Comparison of ENCODE assay signal across 8 mouse cellular contexts in genomic region chr5:64298331-64299036, GRCm38 (mm10).
DNase-seq lines count a peak whose midpoint lies in the region; ATAC-seq and TF ChIP-seq lines count a peak whose summit lies in the region.

No protein-coding gene starts in this region.

- WGBS in forebrain, embryonic 10.5 days = 68% methylated on average over 20 of the region's 20 CpGs
- 50% methylated on average over 20 of the region's 20 CpGs for WGBS in forebrain, embryonic 15.5 days
- WGBS in embryonic facial prominence, embryonic 12.5 days = 47% methylated on average over 20 of the region's 20 CpGs
- 55% methylated on average over 20 of the region's 20 CpGs for WGBS in hindbrain, embryonic 11.5 days
- WGBS in liver, embryonic 12.5 days (ENCODE audit: insufficient replicate concordance) = 62% methylated on average over 20 of the region's 20 CpGs

- TF ChIP-seq POLR2A in myocyte (IDR thresholded peaks at IDR 0.05; ENCODE audit: insufficient read length, low read depth) = no peak

- no peak overlapping the region for H3K9ac ChIP-seq in forebrain, embryonic 15.5 days (replicated peaks)
- H3K9ac ChIP-seq in embryonic facial prominence, embryonic 12.5 days = no peak overlapping the region
- no peak overlapping the region for H3K9ac ChIP-seq in hindbrain, embryonic 11.5 days (ENCODE audit: low read depth, low read length)
- no peak overlapping the region for H3K9ac ChIP-seq in liver, embryonic 12.5 days

- H3K4me1 ChIP-seq in forebrain, embryonic 10.5 days = peaks cover 48% of the 10 kb centered on the region
- H3K4me1 ChIP-seq in forebrain, embryonic 15.5 days = peaks cover 7% of the 10 kb centered on the region; the same call in 1 of the 2 replicates
- H3K4me1 ChIP-seq in embryonic facial prominence, embryonic 12.5 days = peaks cover 28% of the 10 kb centered on the region
- peaks cover 16% of the 10 kb centered on the region; the same call in 1 of the 2 replicates for H3K4me1 ChIP-seq in hindbrain, embryonic 11.5 days (replicated peaks; ENCODE audit: control insufficient read depth, insufficient read depth, low read length)
- peaks cover 13% of the 10 kb centered on the region for H3K4me1 ChIP-seq in liver, embryonic 12.5 days

- no peak overlapping the region; the same call in 1 of the 2 replicates for H3K4me2 ChIP-seq in forebrain, embryonic 15.5 days (replicated peaks)
- H3K4me2 ChIP-seq in embryonic facial prominence, embryonic 12.5 days (replicated peaks) = no peak overlapping the region
- H3K4me2 ChIP-seq in hindbrain, embryonic 11.5 days (replicated peaks; ENCODE audit: low read depth, low read length) = no peak overlapping the region; the same call in 1 of the 2 replicates
- no peak overlapping the region for H3K4me2 ChIP-seq in liver, embryonic 12.5 days
- H3K4me2 ChIP-seq in myocyte (ENCODE audit: low read depth) = peak overlapping the region; percentile 63

- H3K27ac ChIP-seq in forebrain, embryonic 10.5 days = peak overlapping the region; percentile 58
- no peak overlapping the region for H3K27ac ChIP-seq in forebrain, embryonic 15.5 days (replicated peaks)
- H3K27ac ChIP-seq in embryonic facial prominence, embryonic 12.5 days = 0 out of 2 replicates have a peak overlapping the region, but pooled peaks have one; percentile 38
- 0 out of 2 replicates have a peak overlapping the region, but pooled peaks have one; percentile 30 for H3K27ac ChIP-seq in hindbrain, embryonic 11.5 days (ENCODE audit: low read depth, low read length)
- H3K27ac ChIP-seq in liver, embryonic 12.5 days = peak overlapping the region; percentile 59

- no peaks in the 10 kb centered on the region for H3K79me2 ChIP-seq in myocyte (ENCODE audit: control insufficient read depth, insufficient read depth)

- ATAC-seq in forebrain, embryonic 15.5 days (replicated peaks) = no peak
- no peak for ATAC-seq in embryonic facial prominence, embryonic 12.5 days (ENCODE audit: insufficient number of reproducible peaks, insufficient read depth, low FRiP score, low TSS enrichment)
- peak; percentile 72 for ATAC-seq in hindbrain, embryonic 11.5 days (ENCODE audit: low FRiP score)
- peak; percentile 55 for ATAC-seq in liver, embryonic 12.5 days

- no peaks in the 10 kb centered on the region for H3K27me3 ChIP-seq in forebrain, embryonic 10.5 days (ENCODE audit: poor library complexity, severe bottlenecking)
- H3K27me3 ChIP-seq in forebrain, embryonic 15.5 days = no peaks in the 10 kb centered on the region
- H3K27me3 ChIP-seq in embryonic facial prominence, embryonic 12.5 days = no peaks in the 10 kb centered on the region
- H3K27me3 ChIP-seq in hindbrain, embryonic 11.5 days (ENCODE audit: control insufficient read depth, insufficient read depth, low read length) = no peaks in the 10 kb centered on the region
- H3K27me3 ChIP-seq in liver, embryonic 12.5 days (replicated peaks) = no peaks in the 10 kb centered on the region
- H3K27me3 ChIP-seq in myocyte (ENCODE audit: control insufficient read depth, insufficient read depth, insufficient read length) = no peaks in the 10 kb centered on the region

- no peak overlapping the region for H3K4me3 ChIP-seq in forebrain, embryonic 10.5 days
- H3K4me3 ChIP-seq in forebrain, embryonic 15.5 days = no peak overlapping the region
- H3K4me3 ChIP-seq in embryonic facial prominence, embryonic 12.5 days = no peak overlapping the region
- no peak overlapping the region for H3K4me3 ChIP-seq in hindbrain, embryonic 11.5 days (ENCODE audit: low read depth, low read length)
- H3K4me3 ChIP-seq in liver, embryonic 12.5 days = no peak overlapping the region
- H3K4me3 ChIP-seq in myocyte = no peak overlapping the region

- H3ac ChIP-seq in myocyte (ENCODE audit: control insufficient read depth, insufficient read length) = no peak overlapping the region

- H3K36me3 ChIP-seq in forebrain, embryonic 10.5 days (replicated peaks) = peaks cover 60% of the 10 kb centered on the region
- no peaks in the 10 kb centered on the region for H3K36me3 ChIP-seq in forebrain, embryonic 15.5 days
- H3K36me3 ChIP-seq in embryonic facial prominence, embryonic 12.5 days = peaks cover 8% of the 10 kb centered on the region; the same call in 1 of the 2 replicates
- H3K36me3 ChIP-seq in hindbrain, embryonic 11.5 days (ENCODE audit: control insufficient read depth, insufficient read depth, low read length) = no peaks in the 10 kb centered on the region
- H3K36me3 ChIP-seq in liver, embryonic 12.5 days = peaks cover 21% of the 10 kb centered on the region
- peaks cover 10% of the 10 kb centered on the region for H3K36me3 ChIP-seq in myocyte (ENCODE audit: control insufficient read depth, insufficient read depth)

- no peaks in the 10 kb centered on the region for H3K9me3 ChIP-seq in forebrain, embryonic 10.5 days
- no peaks in the 10 kb centered on the region for H3K9me3 ChIP-seq in forebrain, embryonic 15.5 days
- H3K9me3 ChIP-seq in embryonic facial prominence, embryonic 12.5 days = no peaks in the 10 kb centered on the region
- H3K9me3 ChIP-seq in hindbrain, embryonic 11.5 days (ENCODE audit: control insufficient read depth, low read length) = no peaks in the 10 kb centered on the region
- H3K9me3 ChIP-seq in liver, embryonic 12.5 days (replicated peaks) = no peaks in the 10 kb centered on the region

- no peak for DNase-seq in forebrain, embryonic 10.5 days (ENCODE audit: extremely low spot score, low spot score)
- peak; percentile 48 for DNase-seq in hindbrain, embryonic 11.5 days (ENCODE audit: low spot score)
- DNase-seq in cerebellum, postnatal 4 days (ENCODE audit: low spot score in 2 of 2) = no peak
- DNase-seq in T-cell, adult 2 months (ENCODE audit: low spot score) = no peak

TF ChIP-seq in myocyte, 11 proteins besides CTCF, POLR2A, EP300 and RAD21:
- TF ChIP-seq MYOD1 (IDR thresholded peaks at IDR 0.05; ENCODE audit: control insufficient read depth in 1 of 3, insufficient read length in 2 of 3, low read depth in 2 of 3) (peak; percentile 29 to 98 (median 96)), TCF3 (IDR thresholded peaks at IDR 0.05; ENCODE audit: insufficient read length, low read depth) (peak; percentile 77), MYOG (IDR thresholded peaks at IDR 0.05; ENCODE audit: control insufficient read depth in 1 of 3, insufficient read depth in 1 of 3, insufficient read length in 2 of 3, low read depth in 2 of 3) (peak; percentile 88 to 97 (median 95)), SRF (IDR thresholded peaks at IDR 0.05; ENCODE audit: control insufficient read depth, insufficient read length, low read depth) (no peak), CEBPB (IDR thresholded peaks at IDR 0.05; ENCODE audit: insufficient read depth, poor library complexity, severe bottlenecking) (peak; percentile 97), E2F4 (IDR thresholded peaks at IDR 0.05; ENCODE audit: insufficient read depth) (no peak), TCF12 (IDR thresholded peaks at IDR 0.05; ENCODE audit: insufficient read depth, poor library complexity, severe bottlenecking) (peak; percentile 94), POLR2AphosphoS2 (IDR thresholded peaks at IDR 0.05; ENCODE audit: insufficient read length, low read depth) (no peak), REST (IDR thresholded peaks at IDR 0.05; ENCODE audit: insufficient read depth, insufficient read length) (no peak), MAX (IDR thresholded peaks at IDR 0.05; ENCODE audit: low read depth) (no peak), USF1 (IDR thresholded peaks at IDR 0.05; ENCODE audit: low read depth) (no peak)

Comparison
In these comparisons a context has a peak if more than half of its experiments do, and no peak if none do; other contexts are left out.
1. ATAC-seq: peak in hindbrain, embryonic 11.5 days (single experiment) and liver, embryonic 12.5 days (single experiment); none in forebrain, embryonic 15.5 days (single experiment) and embryonic facial prominence, embryonic 12.5 days (single experiment).